Comparison of ENCODE assay signal across 8 mouse cellular contexts in the genomic region with DNA sequence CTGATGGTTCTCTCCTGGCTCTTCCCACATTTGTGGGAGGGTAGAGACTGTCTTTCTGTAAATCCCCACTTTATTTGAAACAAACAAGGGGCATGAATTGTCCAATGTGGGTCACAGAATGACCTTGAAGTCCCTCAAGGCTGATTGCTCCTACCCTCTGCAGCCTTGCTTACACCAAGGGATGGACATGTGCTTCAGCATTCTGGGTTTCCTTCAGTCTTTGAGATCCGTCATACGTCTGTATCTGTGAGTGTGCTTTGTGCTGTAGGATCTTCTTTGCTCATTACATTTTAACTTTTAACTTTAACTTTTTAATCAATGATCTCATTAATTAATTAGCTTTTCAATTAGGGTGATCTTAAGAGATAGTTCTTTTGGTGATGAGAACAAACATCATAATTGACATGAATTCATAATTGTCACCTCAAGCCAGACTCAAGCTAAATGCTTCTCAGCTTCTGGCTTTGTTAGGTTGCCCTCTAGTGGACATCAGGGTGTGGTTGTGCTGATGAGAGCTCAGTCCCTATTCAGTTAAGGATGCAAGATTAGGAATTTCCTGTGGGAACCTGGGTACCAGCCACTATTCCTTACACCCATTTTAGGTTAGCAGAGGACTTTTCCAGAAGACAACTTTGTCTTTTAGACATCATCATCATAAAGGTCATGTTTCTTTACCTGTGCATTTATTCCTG. TPM values are rescaled to one million over a fixed set of nuclear protein-coding genes. Genes with fewer than 3 reads are reported as not detected.
DNase-seq lines count a peak whose midpoint lies in the region; ATAC-seq and TF ChIP-seq lines count a peak whose summit lies in the region.

No protein-coding gene starts in this region.

- 89% methylated on average over 2 of the region's 2 CpGs for WGBS in cerebellum, adult 2 months
- WGBS in midbrain, embryonic 11.5 days = 92% methylated on average over 2 of the region's 2 CpGs
- WGBS in intestine, embryonic 15.5 days = 86% methylated on average over 2 of the region's 2 CpGs

- H3K79me3 ChIP-seq in C2C12 (ENCODE audit: low read depth) = no peaks in the 10 kb centered on the region

- H3K9me3 ChIP-seq in midbrain, embryonic 11.5 days (ENCODE audit: control insufficient read depth, low read length) = no peaks in the 10 kb centered on the region
- no peaks in the 10 kb centered on the region for H3K9me3 ChIP-seq in intestine, embryonic 15.5 days

- peaks cover 7% of the 10 kb centered on the region; the same call in 1 of the 2 replicates for H3K4me1 ChIP-seq in cerebellum, adult 2 months (ENCODE audit: control insufficient read depth, insufficient read depth, low read length)
- no peaks in the 10 kb centered on the region for H3K4me1 ChIP-seq in midbrain, embryonic 11.5 days (ENCODE audit: control insufficient read depth, insufficient read depth, low read length)
- H3K4me1 ChIP-seq in intestine, embryonic 15.5 days (replicated peaks) = no peaks in the 10 kb centered on the region

- H3K4me3 ChIP-seq in C2C12 (ENCODE audit: insufficient read depth, poor library complexity, severe bottlenecking) = no peak overlapping the region
- no peak overlapping the region for H3K4me3 ChIP-seq in cerebellum, adult 2 months (replicated peaks; ENCODE audit: insufficient read depth, low read depth, low read length)
- H3K4me3 ChIP-seq in midbrain, embryonic 11.5 days (ENCODE audit: low read depth, low read length) = no peak overlapping the region
- no peak overlapping the region for H3K4me3 ChIP-seq in intestine, embryonic 15.5 days (replicated peaks)

- no peaks in the 10 kb centered on the region for H3K36me3 ChIP-seq in C2C12 (ENCODE audit: control insufficient read depth, insufficient read depth)
- no peaks in the 10 kb centered on the region for H3K36me3 ChIP-seq in midbrain, embryonic 11.5 days (ENCODE audit: control insufficient read depth, insufficient read depth, low read length)
- H3K36me3 ChIP-seq in intestine, embryonic 15.5 days = no peaks in the 10 kb centered on the region

- H3K4me2 ChIP-seq in midbrain, embryonic 11.5 days = no peak overlapping the region
- no peak overlapping the region for H3K4me2 ChIP-seq in intestine, embryonic 15.5 days (replicated peaks)

- TF ChIP-seq CTCF in C2C12 (IDR thresholded peaks at IDR 0.05; ENCODE audit: control insufficient read depth, insufficient read depth, insufficient read length) = peak; percentile 4
- TF ChIP-seq CTCF in cerebellum, adult 2 months (IDR thresholded peaks at IDR 0.05; ENCODE audit: borderline replicate concordance, insufficient read depth, low read depth, low read length) = peak; percentile 82

- ATAC-seq in frontal cortex, adult (ENCODE audit: low TSS enrichment) = peak; percentile 82
- peak; percentile 67; the same call in 1 of the 2 replicates for ATAC-seq in midbrain, embryonic 11.5 days (ENCODE audit: low FRiP score)
- ATAC-seq in intestine, embryonic 15.5 days = no peak

- DNase-seq in frontal cortex, postnatal 25 days (ENCODE audit: low spot score in 2 of 2) = no peak
- peak; percentile 66 to 73 for DNase-seq in cerebellum, adult 2 months
- peak; percentile 49 to 90 for DNase-seq in frontal cortex, adult 2 months (ENCODE audit: extremely low spot score in 1 of 2, low spot score in 1 of 2)
- DNase-seq in layer of hippocampus, adult 18-20 months (ENCODE audit: low spot score in 2 of 2) = peak; percentile 58 to 89
- no peak for DNase-seq in midbrain, embryonic 11.5 days (ENCODE audit: low spot score, missing footprints)

- H3K27ac ChIP-seq in cerebellum, adult 2 months (ENCODE audit: insufficient read depth, low read length) = no peak overlapping the region
- H3K27ac ChIP-seq in midbrain, embryonic 11.5 days (ENCODE audit: low read depth, low read length) = no peak overlapping the region
- H3K27ac ChIP-seq in intestine, embryonic 15.5 days = no peak overlapping the region

- no peak for TF ChIP-seq POLR2A in cerebellum, adult 2 months (IDR thresholded peaks at IDR 0.05; ENCODE audit: borderline replicate concordance, insufficient read depth, low read length)

- no peak overlapping the region for H3K9ac ChIP-seq in midbrain, embryonic 11.5 days (ENCODE audit: low read length)
- no peak overlapping the region for H3K9ac ChIP-seq in intestine, embryonic 15.5 days

- H3K27me3 ChIP-seq in C2C12 (ENCODE audit: control insufficient read depth, insufficient read depth, insufficient read length) = peaks cover 3% of the 10 kb centered on the region
- H3K27me3 ChIP-seq in cerebellum, adult 2 months (ENCODE audit: control insufficient read depth, insufficient read depth, low read length) = no peaks in the 10 kb centered on the region
- H3K27me3 ChIP-seq in midbrain, embryonic 11.5 days (ENCODE audit: control insufficient read depth, insufficient read depth, low read length) = no peaks in the 10 kb centered on the region
- no peaks in the 10 kb centered on the region for H3K27me3 ChIP-seq in intestine, embryonic 15.5 days (replicated peaks)

- no peak overlapping the region for H3ac ChIP-seq in C2C12 (ENCODE audit: control insufficient read depth, insufficient read length, low read depth)

- H3K79me2 ChIP-seq in C2C12 (ENCODE audit: control insufficient read depth, insufficient read depth) = no peaks in the 10 kb centered on the region

TF ChIP-seq in C2C12, 6 proteins besides CTCF, POLR2A, EP300 and RAD21:
- TF ChIP-seq CEBPB (IDR thresholded peaks at IDR 0.05; ENCODE audit: low read depth) (no peak), FOSL1 (IDR thresholded peaks at IDR 0.05; ENCODE audit: insufficient read depth, low read length, poor library complexity, severe bottlenecking) (no peak), MYOD1 (IDR thresholded peaks at IDR 0.05; ENCODE audit: control insufficient read depth, insufficient read length, low read depth) (no peak), USF1 (IDR thresholded peaks at IDR 0.05; ENCODE audit: low read depth) (no peak), MAX (IDR thresholded peaks at IDR 0.05) (no peak), MYOG (IDR thresholded peaks at IDR 0.05; ENCODE audit: control insufficient read depth, extremely low read depth, insufficient read length) (no peak)
TF ChIP-seq in C2C12: peak in this region for 0.

RNA-seq across cellular contexts. Expression of gene Adcyap1r1, which starts 53.2 kb away (rescaled TPM):
- polyA plus RNA-seq in C2C12 (2012; fragmentation: generic; extraction: Trizol) = 0.01 TPM
- polyA plus RNA-seq in cerebellum, adult 2 months (2012; rRNA removed) = 71.6 and 77.6 TPM in 2 replicates
- polyA plus RNA-seq in frontal cortex, adult 2 months (2012; rRNA removed) = 119 and 133 TPM in 2 replicates
- total RNA-seq in layer of hippocampus, adult 18-20 months (2021) = 100 to 1,000 TPM; 133 to 142 TPM
- polyA plus RNA-seq in midbrain, embryonic 11.5 days (2014; fragmentation: Nextera tagmentation; extraction: Ambion mirVana) = 17.6 and 20.4 TPM in 2 replicates
- polyA plus RNA-seq in intestine, embryonic 15.5 days (2015; fragmentation: Nextera tagmentation; extraction: Ambion mirVana) = 5.2 and 5.4 TPM in 2 replicates

Comparison
In these comparisons a context has a peak if more than half of its experiments do, and no peak if none do; other contexts are left out.
1. DNase-seq: peak in cerebellum, adult 2 months (2 of 2), frontal cortex, adult 2 months (2 of 2) and layer of hippocampus, adult 18-20 months (2 of 2); none in frontal cortex, postnatal 25 days (0 of 2) and midbrain, embryonic 11.5 days (single experiment).